Mouse (Mus musculus) regulatory T cell (primary cell): ENCODE results near the gene Arl16.

ENCODE experiments used
- in situ Hi-C: fragments of 300-600 bp; cut with MboI, MseI; formaldehyde crosslinking; loops from one replicate; pipeline ENCODE4 v1.15.1; 2025; ENCODE audit warnings: high pct_unique_total_duplicates

Gene Arl16

GRCm38 (mm10) chr11:120492024-120492877, 24.8 kb upstream of the Arl16 start:
- in situ Hi-C loops = no loop called here

- in situ Hi-C loops = no loop called here
Measured at GRCm38 (mm10) chr11:120491317-120492023, 24.1 kb upstream of the Arl16 start, which contains the start of gene Slc25a10. Slc25a10 (plus strand) TSS chr11:120491840.

GRCm38 (mm10) chr11:120490291-120491046, 23.1 kb upstream of the Arl16 start:
- in situ Hi-C loops = no loop called here

- in situ Hi-C loops = no loop called here
Measured at GRCm38 (mm10) chr11:120489054-120489761, 21.8 kb upstream of the Arl16 start.

GRCm38 (mm10) chr11:120488516-120488915, 21.1 kb upstream of the Arl16 start:
- in situ Hi-C loops = no loop called here

GRCm38 (mm10) chr11:120485251-120485650, 17.8 kb upstream of the Arl16 start:
- in situ Hi-C loops = no loop called here

- in situ Hi-C loops = no loop called here
Measured at GRCm38 (mm10) chr11:120484265-120484981, 17.0 kb upstream of the Arl16 start, which contains the start of gene Mrpl12. Mrpl12 (plus strand) TSS chr11:120484613.

GRCm38 (mm10) chr11:120483448-120483934, 16.1 kb upstream of the Arl16 start:
- in situ Hi-C loops = no loop called here

GRCm38 (mm10) chr11:120472052-120472451, 4.6 kb upstream of the Arl16 start:
- in situ Hi-C loops = no loop called here

GRCm38 (mm10) chr11:120467736-120468092, 307 bp upstream of the Arl16 start:
- in situ Hi-C loops = no loop called here

GRCm38 (mm10) chr11:120465521-120465920, 1.9 kb downstream of the Arl16 start:
- in situ Hi-C loops = no loop called here

- in situ Hi-C loops = no loop called here
Measured at GRCm38 (mm10) chr11:120464365-120464764, 3.0 kb downstream of the Arl16 start.

GRCm38 (mm10) chr11:120463536-120463935, 3.9 kb downstream of the Arl16 start:
- in situ Hi-C loops = no loop called here

GRCm38 (mm10) chr11:120458847-120459597, 8.4 kb downstream of the Arl16 start:
- in situ Hi-C loops = no loop called here

GRCm38 (mm10) chr11:120457772-120458751, 9.3 kb downstream of the Arl16 start, which contains the start of the genes Oxld1 and Ccdc137:
Oxld1 (minus strand) TSS chr11:120458068.
Ccdc137 (plus strand) TSS chr11:120458115.
- in situ Hi-C loops = no loop called here

- in situ Hi-C loops = no loop called here
Measured at GRCm38 (mm10) chr11:120457370-120457769, 10.0 kb downstream of the Arl16 start.

- in situ Hi-C loops = no loop called here
Measured at GRCm38 (mm10) chr11:120455413-120455812, 12.0 kb downstream of the Arl16 start.

GRCm38 (mm10) chr11:120454965-120455364, 12.4 kb downstream of the Arl16 start:
- in situ Hi-C loops = no loop called here
